Mouse (Mus musculus): ENCODE data around the gene C1qb.

GRCm38 (mm10) chr4:136918834-136919233, 32.8 kb upstream of the C1qb start:
- TF ChIP-seq EP300 (IDR thresholded peaks at IDR 0.05), result no peak
- TF ChIP-seq CTCF (IDR thresholded peaks at IDR 0.05), result no peak

Data from lung, postnatal 0 days (tissue).